Mouse (Mus musculus): ENCODE measurements around the gene Gm3839.
A peak's percentile ranks its signal among the peaks of the same experiment; 100 is the strongest.
"Not testable (repeated sequence)": the region's sequence is repeated elsewhere in the genome, so short reads cannot be mapped to it uniquely, and the experiment has no call there.

Gm3839 gene

GRCm38 (mm10) chr14:11356626-11357025, at the start of gene Gm3839:
Gene Gm3839, minus strand, starts transcription at chr14:11356726.
- not testable (repeated sequence) for DNase-seq

GRCm38 (mm10) chr14:11405661-11406060, 49.1 kb upstream of the Gm3839 start:
- peak in 1 of 2 experiments; percentile 2 for DNase-seq

DNA sequence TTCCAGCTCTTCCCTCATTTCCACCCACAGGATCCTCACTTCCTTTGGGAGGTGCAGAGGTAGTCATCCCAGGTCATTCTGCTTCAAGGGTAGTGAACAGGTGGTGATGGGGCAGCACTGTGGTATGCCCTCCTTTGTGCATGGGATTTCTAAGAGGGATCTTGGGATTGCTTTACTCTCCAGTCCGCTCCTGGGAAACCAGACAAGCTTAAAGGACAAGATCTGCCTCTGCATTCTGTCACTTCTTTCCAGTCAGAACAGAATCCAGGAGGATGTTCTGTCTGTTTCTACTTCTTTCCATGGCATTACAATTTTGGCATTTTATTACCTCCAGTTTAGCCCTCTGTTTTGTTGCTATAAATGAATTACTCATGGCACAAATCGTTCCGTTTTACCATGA, 21.3 kb upstream of the Gm3839 start:
- DNase-seq, result no peak

- DNase-seq, result no peak
Measured at GRCm38 (mm10) chr14:11375225-11375624, 18.7 kb upstream of the Gm3839 start.

DNA sequence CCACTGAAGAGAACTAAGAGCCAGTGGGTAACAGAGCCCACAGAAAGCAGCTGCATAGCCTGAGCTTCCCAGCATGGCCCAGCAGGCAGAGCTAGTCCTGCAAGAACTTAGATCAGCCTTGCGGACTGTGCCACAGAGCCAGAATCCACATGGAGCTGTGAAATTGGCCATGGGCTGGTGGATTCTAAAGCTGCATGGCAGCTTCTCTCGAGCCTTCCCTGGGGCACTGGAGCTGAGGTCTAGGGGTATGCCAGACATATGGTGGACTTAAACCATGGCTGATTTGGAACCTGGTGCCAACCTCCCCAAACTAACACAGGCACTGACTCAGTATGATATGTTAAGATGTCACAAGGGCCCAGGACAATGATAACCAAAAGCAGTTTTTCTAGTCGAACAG, 10.4 kb downstream of the Gm3839 start:
- DNase-seq, result peak; percentile 50 to 73

DNA sequence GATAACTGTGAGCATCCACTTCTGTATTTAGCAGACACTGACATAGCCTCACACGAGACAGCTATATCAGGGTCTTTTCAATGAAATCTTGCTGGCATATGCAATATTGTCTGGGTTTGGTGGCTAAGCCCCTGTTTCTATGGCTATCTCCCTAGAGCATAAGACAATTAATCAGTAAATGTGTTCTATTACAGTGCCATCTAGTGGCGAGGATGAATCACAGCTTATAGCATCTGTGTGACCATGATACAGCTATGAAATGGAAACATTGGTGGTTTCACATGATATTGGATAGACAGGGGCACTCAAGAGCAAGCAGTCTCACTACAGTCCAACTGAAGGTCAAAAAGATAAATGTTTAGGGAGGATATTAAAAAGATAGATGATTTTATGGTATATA, 26.5 kb downstream of the Gm3839 start:
- peak in 1 of 2 experiments; percentile 28 for DNase-seq

GRCm38 (mm10) chr14:11307079-11307478, 49.4 kb downstream of the Gm3839 start:
- peak; percentile 59 to 64 for DNase-seq

- not testable (repeated sequence) for DNase-seq
Measured at GRCm38 (mm10) chr14:11287956-11288355, 68.6 kb downstream of the Gm3839 start.

GRCm38 (mm10) chr14:11257161-11257705, 99.3 kb downstream of the Gm3839 start:
- DNase-seq, result peak; percentile 8 to 17

GRCm38 (mm10) chr14:11248053-11248452, 108.5 kb downstream of the Gm3839 start:
- no peak for DNase-seq

- DNase-seq, result no peak
Measured at GRCm38 (mm10) chr14:11244546-11244945, 112.0 kb downstream of the Gm3839 start.

GRCm38 (mm10) chr14:11232086-11232485, 124.4 kb downstream of the Gm3839 start:
- no peak for DNase-seq

All from cerebellum, postnatal 10 days (tissue).